Mouse (Mus musculus): ENCODE data around the gene Psmd11. TPM values are rescaled to one million over a fixed set of nuclear protein-coding genes. Genes with fewer than 3 reads are reported as not detected.

Psmd11 gene
- total RNA-seq, 2 experiments from 2014 or later: 41.2 to 43.8 TPM

DNA sequence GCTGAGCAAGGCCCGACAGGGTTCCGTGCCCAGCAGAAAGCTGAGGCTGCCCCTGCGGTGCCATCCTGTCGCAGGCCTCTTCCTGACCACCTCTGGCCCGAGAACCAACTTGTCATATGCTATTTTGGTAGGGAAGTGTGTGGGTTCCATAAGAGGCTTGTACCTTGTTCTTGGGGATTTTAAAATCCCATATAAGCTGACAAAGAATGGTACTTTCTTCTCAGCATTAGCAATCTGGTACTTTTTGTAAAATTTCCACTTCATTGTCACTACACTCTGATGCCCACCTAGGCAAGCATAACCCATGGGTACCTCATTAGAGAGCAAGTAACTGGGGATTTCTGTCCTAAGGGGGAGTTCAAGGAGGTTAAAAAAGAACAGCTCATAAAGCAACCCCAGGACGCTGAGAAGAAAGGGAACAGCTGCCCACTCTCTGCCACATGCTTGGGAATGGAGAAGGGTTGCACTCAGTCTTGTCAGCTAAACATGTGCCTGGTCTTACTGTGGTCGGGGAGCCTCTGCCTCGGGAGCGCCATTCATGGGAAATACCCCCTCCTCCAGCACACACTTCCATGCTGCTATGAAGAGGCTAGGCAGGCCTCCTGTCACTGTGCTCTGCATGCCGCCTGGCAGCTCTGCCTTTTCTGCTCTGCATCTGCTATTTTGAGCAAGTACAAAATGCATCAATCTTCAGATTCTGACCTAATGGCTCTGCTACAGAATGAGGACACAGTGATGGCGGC lies 70.1 kb downstream of the Psmd11 start:
- no peak for ATAC-seq (replicated peaks; ENCODE audit: low FRiP score, poor library complexity, severe bottlenecking)

DNA sequence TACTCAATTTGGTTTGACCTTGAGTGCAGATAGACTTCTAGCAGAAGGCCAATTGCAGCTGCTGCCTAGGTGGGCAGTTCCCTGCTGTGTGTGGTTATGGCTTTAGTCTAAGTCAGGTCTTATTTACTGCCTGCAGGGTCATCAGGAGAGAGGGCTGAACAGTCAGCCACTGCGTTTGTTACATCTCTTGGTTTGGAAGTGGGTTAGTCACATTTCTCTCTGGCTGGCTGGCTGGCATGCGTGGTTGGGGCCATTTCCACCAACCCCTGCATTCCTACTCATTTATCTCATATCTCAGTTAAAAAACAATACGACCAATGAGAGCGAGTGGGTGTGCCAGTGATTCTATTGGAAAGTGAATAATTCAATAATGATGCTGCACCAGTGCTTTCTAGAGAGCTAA lies 71.1 kb downstream of the Psmd11 start:
- ATAC-seq (replicated peaks; ENCODE audit: low FRiP score, poor library complexity, severe bottlenecking): no peak

DNA sequence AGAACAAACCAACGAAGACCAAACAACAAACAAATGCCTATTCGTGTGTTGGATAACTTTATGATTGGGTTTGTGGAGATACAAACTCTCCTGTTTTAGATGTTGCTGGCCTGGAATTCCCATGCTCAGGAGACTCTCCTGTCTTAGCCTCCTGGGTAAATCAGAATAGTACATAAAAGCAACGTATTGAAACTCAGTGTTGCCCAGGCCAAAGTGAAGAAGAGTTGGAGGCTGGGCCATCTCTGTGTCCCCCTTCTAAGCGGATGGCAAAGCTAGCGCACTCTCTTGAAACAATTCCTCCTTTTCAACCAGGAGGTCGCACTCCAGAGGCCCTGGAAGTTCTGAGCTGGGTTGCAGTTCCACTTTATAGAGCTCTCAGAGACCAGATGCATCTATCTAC lies 74.9 kb downstream of the Psmd11 start:
- ATAC-seq (replicated peaks; ENCODE audit: low FRiP score, poor library complexity, severe bottlenecking): no peak

DNA sequence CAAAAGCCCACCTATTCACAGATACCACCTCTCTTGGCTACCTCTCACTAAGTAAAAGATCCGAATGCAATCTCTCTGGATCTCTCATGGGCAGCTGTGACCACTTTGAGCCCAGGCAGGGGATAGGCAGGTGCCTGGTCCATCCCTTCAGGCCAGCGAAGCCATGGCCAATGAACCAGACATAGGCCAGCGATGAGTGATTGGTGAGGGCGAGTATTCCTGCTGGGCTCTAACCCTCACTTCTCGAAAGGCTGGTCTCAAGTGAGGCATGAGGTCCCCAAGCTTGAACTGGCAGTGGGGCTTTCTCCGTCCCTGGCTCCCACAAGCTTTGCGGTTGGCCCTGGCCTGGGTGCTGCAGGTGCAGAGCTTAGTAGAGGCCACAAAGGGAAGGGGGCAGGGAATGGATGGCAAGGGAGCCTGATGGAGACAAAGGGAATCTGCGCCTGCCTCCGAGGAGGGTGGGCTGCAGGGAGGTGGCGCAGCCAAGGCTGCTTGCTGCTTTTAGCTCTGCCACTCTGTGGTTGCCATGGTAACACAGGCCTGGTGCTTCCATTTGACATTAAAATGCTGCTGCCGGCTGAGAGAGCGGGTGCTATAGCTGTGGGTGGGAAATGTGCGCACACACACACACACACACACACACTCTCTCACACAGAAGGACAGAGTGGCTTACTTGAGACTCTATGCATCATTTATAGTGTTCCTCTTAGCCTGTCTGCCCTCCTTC lies 75.5 kb downstream of the Psmd11 start:
- ATAC-seq (replicated peaks; ENCODE audit: low FRiP score, poor library complexity, severe bottlenecking): no peak

DNA sequence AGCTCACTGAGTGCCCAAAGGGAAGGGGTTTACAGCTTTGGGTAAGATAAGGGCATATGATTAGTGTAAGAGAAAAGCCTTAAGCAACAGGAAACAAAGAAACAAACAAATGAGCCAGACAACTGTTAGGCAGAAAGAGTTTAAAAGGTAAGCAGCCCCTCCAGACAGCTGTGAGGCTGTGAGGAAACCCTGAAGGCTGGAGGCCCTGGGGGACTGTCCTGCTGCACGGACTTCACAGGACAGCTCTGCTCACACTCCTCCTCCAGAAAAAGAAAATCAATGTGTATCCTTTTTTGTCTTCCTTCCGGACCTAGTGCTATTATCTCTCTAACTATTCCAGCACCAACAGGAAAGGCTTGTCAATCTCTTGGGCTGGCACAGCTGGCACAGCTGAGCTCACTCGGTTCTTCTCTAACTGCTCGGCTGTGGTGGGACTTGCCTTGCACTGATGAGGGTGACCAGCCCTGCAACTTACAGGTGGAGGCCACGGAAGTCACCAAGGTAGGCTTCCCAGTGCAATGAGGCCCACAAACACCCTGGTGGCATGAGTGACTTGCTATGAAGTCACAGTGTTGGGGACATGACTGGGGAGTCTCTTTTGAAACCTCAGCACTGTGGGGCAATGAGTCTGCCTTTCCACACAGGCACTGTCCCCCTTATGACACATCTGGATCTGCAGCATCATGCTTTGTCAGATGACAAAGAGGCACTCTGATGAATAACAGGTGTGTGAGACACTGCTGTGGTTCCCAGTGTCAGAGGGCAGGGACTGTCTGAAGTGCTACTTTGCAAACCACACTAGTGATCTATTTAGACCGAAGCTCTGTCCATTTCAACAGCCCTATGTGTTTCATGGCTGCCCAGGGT lies 76.3 kb downstream of the Psmd11 start:
- ATAC-seq (replicated peaks; ENCODE audit: low FRiP score, poor library complexity, severe bottlenecking): no peak

DNA sequence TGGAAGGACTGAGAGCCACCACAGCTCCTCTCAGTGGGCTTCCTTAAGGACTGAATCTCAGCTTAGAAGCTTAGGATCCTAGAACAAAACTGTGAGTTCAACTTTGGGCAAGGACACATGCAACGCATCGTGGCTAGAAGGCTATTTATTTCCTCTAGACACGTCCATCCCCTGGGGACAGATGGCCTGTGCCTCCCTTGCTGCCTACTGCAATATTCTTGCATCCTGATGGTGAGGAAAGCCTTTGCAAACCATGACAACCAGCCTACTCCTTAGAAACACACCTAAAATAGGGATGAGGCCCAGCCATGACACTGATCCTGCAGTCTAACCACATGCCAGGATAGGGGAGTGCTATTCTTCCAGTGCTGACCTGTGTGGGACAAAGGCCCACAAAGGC lies 77.2 kb downstream of the Psmd11 start:
- no peak for ATAC-seq (replicated peaks; ENCODE audit: low FRiP score, poor library complexity, severe bottlenecking)

DNA sequence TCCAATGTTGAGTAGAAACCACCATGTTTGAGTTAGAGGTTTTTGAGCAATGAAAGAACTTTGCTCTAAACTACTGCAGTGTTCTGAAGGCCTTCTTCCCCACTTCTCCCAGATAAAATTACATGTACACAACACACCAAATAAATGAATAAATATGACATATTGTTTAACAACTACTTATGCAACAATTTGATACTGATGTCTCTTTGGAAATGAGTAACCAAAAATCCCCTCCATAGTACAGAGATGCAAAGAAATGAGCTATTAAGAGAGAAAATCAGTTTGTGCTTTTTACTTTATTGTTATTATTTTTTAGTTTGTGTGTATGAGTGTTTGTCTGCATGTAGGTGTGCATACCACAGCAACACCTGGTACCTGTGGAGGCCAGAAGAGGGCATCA lies 78.1 kb downstream of the Psmd11 start:
- no peak for ATAC-seq (replicated peaks; ENCODE audit: low FRiP score, poor library complexity, severe bottlenecking)

DNA sequence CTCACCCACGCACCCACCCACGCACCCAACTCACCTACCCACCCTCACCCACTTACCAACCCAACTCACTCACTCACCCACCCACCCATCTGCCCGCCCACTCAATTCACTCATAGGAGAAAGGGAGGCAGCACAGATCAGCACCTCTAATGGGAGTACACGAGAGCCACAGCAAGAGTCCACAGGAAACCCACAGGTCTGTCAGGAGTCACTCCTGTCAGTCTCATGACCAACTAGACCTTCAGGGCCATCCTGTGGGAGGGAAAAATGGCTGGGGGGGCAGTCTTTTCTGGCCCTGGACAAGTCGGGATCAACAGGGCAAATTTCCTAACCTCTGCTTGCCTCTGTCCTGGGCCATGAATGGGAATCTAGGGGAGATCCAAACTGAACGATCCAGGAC lies 79.4 kb downstream of the Psmd11 start:
- no peak for ATAC-seq (replicated peaks; ENCODE audit: low FRiP score, poor library complexity, severe bottlenecking)

DNA sequence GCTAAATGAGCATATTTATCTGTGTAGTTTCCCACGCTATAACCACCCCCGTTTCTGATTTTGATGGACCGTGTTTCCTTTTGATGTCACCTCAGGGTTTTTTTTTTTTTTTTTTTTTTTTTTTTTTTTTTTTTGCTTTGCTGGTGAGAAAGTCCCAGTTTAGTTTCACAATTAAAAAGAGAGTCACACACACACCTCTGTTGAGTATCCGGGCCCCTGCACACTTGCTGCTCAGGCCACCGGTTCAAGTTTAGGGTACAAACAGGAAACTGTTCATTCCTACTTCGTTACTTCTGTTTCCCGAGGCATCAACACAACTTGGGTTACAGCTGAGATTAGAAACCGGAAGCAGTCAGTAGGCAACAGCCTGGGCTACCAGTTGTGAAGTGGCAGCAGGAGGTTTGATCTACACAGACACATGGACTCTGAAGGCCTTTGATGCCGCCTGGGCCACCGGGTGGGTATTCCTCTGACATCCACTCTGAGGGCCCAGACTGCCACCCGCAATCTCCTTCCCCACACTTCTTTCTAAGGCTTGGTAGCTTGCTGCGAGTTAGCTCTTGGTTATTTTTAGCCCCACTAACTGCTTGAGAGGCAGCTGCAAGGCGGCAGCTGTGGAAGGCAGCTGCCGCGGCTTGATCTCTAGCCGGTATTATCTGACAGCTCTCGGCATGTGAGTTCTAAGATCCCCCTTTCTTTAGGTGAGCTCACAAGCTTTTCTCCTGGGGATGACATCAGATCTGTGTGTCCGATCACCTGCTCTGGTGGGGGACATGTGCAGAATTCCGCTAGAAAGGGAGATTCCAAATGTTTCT lies 80.2 kb downstream of the Psmd11 start:
- ATAC-seq (replicated peaks; ENCODE audit: low FRiP score, poor library complexity, severe bottlenecking): no peak

DNA sequence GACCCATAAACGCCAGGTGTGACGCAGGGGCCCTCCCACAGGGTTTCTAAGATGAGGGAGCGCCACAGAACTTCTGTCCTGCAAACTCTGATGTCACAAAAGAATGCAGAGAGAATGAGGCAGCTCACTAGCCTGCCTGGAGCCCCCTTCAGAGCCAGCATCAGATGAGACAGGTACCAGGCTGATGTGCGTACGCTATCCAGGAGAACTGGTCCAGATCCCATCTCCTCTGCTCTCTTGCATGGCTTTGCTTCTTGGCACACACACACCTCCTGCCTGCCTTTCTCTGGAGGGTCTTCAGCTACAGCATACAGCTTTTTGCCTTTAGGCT lies 80.7 kb downstream of the Psmd11 start:
- no peak for ATAC-seq (replicated peaks; ENCODE audit: low FRiP score, poor library complexity, severe bottlenecking)

DNA sequence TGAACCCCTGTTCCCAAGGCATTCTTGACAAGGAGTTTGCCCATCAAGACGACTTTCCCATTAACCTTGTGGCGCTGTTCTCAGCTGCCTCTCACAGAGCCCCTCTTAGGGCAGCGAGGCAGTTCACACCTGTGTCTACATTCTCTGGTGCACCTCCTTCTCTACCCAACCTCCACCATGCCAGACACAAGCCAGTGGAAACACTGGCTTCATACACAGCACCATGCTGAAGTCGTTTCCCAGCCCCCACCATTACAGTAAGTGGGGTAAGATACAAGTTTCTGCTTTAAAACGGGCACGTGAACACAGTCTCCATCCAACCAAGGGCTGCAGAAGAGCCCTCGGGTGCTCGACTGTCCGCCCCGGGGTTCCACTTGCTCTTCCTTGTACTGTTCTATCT lies 81.7 kb downstream of the Psmd11 start:
- no peak for ATAC-seq (replicated peaks; ENCODE audit: low FRiP score, poor library complexity, severe bottlenecking)

DNA sequence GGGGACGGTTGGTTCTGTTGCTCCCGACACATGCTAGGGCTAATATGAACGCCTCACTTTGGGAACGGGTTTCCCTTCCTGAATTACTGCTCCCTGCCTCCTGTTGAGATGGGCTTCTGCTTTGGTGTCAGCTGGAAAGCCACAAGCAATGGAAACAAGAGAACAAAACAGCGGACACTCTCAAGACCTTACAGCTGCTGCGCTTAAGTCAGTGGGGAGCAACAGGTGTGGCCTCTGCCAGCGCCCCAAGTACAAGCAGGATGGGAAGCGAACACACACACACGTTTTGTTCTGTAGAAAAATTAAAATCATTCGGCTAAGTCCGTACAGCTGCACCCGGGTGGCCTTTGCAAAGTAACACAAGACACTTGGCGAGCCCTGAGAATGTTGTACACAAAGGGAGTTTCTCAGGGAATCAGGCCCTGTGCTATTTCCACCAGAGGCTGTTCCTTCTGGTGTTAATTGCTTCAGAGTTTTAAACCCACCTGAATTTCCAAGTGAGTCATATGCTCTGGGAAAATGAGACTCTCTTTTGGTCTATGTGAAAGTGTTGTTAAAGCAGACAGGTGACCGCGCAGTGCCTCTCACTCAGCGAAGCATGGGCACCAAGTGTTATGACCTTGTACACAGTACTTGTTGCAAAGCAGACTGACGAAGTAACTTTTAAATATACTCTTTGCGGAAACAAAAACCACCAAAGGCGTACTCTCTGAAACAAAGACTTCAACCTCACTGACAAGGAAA lies 84.1 kb downstream of the Psmd11 start:
- no peak for ATAC-seq (replicated peaks; ENCODE audit: low FRiP score, poor library complexity, severe bottlenecking)

DNA sequence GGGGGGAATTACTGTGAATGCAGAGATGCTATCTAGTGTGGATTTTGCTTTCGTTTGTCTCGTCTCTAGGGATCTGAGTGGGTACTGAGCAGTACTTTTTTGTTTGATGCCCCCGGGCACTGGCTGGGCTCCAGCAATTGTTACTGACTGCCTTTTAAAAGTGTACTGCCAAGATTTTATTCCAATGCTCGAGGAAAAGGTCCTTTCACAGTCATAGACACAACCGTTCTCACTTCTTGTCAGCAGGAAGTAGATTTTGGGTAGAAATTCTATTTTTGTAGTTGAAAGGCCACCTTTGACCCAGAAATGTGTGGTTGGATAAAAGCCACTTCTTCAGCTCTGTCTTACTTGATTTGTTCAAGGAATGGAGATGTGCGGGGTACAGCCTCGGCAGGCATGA lies 85.4 kb downstream of the Psmd11 start:
- ATAC-seq (replicated peaks; ENCODE audit: low FRiP score, poor library complexity, severe bottlenecking): no peak

DNA sequence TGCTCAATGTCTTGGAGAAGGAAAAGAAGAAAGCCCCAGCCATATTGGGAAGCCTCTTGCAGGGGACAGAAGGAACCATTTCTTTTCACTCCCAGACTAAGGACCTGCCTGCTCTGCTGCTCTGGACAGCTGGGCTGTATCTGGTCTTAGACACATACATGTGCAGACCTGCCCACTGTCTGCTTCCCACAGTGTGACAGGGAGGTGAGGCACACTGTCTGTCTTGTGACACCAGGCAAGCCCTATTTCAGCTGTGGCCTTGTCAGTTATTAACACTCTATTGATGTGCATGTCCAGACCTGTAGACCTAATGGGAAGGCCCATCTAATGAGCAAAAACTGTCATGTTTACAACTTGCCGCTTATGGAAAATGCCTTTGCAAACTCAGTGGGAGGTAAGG lies 86.9 kb downstream of the Psmd11 start:
- ATAC-seq (replicated peaks; ENCODE audit: low FRiP score, poor library complexity, severe bottlenecking): no peak

DNA sequence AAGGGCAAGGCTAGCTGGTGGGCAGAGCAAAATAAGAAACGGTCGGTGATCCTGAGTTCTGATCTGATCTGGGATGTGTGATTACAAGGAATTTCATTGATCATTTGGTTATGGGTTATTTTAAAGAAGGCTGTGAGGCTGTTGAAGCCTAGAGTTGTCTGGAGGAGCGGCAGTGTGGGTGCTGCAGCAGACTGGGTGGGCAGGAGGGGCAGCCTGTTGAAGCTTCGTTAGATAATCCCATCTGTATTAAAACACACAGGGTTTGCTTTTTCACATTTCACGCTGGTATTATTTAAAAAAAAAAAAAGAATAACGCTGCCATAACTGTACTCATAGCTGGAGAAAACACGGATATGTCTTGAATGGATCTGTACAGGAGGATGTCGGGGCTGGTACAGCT lies 87.5 kb downstream of the Psmd11 start:
- ATAC-seq (replicated peaks; ENCODE audit: low FRiP score, poor library complexity, severe bottlenecking): no peak

DNA sequence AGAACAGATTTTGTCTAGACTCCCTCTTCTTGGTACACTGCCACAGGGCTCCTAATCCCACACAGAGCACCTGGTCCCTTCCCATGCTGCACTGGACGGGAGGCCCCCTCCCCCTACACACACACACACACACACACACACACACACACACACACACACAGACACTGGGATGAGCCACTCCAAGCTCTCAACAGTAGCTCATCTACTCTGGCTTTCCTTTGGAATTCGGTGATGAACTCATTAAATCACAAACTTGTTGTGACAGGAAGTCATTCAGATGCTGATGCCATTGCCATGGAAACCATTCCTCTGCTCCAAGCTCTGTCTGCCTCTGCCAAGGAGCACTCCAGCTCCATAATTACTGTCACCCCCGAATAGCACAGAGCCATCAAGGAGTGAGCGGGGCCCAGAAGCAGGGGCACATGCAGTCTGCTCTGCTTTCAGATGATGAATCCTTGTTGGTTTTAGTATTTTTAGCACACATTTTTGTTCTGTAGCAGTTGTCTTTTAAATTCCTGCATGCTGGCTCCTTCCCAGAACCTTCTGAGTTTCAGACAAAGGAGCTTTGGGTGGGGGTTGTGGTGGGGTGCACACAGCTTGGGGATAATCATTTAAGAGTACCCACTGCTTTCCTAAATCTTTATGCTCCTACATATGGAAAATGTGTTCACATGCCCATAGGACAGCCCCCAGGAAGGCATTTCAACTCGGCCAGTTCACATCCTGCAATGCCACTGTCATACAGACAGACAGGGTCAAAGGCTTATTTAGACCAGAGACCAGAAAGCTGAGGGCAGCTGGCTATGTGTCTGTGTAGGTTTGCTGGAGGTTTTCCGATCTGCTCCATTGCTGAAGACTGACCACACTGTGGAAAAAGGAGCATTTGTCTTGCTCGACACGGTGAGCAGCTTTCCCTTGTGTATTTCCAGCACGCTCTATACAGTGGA lies 90.3 kb downstream of the Psmd11 start:
- ATAC-seq (replicated peaks; ENCODE audit: low FRiP score, poor library complexity, severe bottlenecking): no peak

DNA sequence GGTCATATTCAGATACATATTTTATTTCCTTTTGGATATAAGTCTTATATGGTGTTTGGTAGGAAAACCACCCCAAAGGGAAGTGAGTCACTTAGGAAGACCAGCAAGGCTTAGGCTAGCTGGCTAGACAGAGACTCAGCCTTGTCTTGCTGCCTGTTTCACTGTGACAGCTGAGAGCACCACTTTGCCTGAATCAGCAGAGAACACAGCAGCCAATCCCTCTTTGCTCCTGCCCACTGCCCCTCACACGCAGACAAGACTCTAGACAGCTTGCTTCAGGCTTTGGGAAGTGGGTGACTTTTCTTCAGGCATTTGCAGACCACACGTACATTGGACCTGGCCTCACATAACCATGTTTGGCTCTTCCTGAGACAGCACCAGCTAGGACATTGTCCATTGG lies 92.7 kb downstream of the Psmd11 start:
- ATAC-seq (replicated peaks; ENCODE audit: low FRiP score, poor library complexity, severe bottlenecking): no peak

Measured in erythroblast, adult 5-6 weeks (primary cell).